Mouse (Mus musculus): ENCODE measurements at regions not wholly inside any gene's neighbourhood (a gene's known extent, or its start where the extent isn't known, plus 50 kb on each side); places are given as distances from the start of the nearest gene placed in this dataset.

- no peaks in the 10 kb centered on the region for H3K36me3 ChIP-seq (ENCODE audit: control insufficient read depth, insufficient read depth, low read length)
- no peaks in the 10 kb centered on the region for H3K4me1 ChIP-seq (ENCODE audit: control insufficient read depth, insufficient read depth, low read length)
- H3K4me3 ChIP-seq (ENCODE audit: control insufficient read depth, low read depth, low read length), result no peak overlapping the region
- no peaks in the 10 kb centered on the region for H3K27me3 ChIP-seq (ENCODE audit: control insufficient read depth, insufficient read depth, low read length)
- no peak overlapping the region for H3K27ac ChIP-seq (ENCODE audit: control insufficient read depth, insufficient read depth, low read depth, low read length)
- TF ChIP-seq POLR2A (IDR thresholded peaks at IDR 0.05; ENCODE audit: control insufficient read depth, low read depth, low read length) (no peak), CTCF (IDR thresholded peaks at IDR 0.05; ENCODE audit: control insufficient read depth, insufficient read depth, insufficient replicate concordance, low read depth, low read length) (no peak)
Measured at GRCm38 (mm10) chr8:87374044-87374443, 98.4 kb downstream of the Cbln1 start.

- Histone ChIP-seq H3K27ac (ENCODE audit: control insufficient read depth, insufficient read depth, low read depth, low read length) (no peak overlapping the region), H3K36me3 (ENCODE audit: control insufficient read depth, insufficient read depth, low read length) (no peaks in the 10 kb centered on the region), H3K4me1 (ENCODE audit: control insufficient read depth, insufficient read depth, low read length) (no peaks in the 10 kb centered on the region), H3K4me3 (ENCODE audit: control insufficient read depth, low read depth, low read length) (no peak overlapping the region), H3K27me3 (ENCODE audit: control insufficient read depth, insufficient read depth, low read length) (no peaks in the 10 kb centered on the region)
- no peak for TF ChIP-seq CTCF (IDR thresholded peaks at IDR 0.05; ENCODE audit: control insufficient read depth, insufficient read depth, insufficient replicate concordance, low read depth, low read length)
Measured at GRCm38 (mm10) chr8:87373535-87373934, 98.9 kb downstream of the Cbln1 start.

GRCm38 (mm10) chr8:87372061-87372460 is 100.3 kb downstream of the Cbln1 start:
- Histone ChIP-seq H3K27ac (ENCODE audit: control insufficient read depth, insufficient read depth, low read depth, low read length) (no peak overlapping the region), H3K27me3 (ENCODE audit: control insufficient read depth, insufficient read depth, low read length) (no peaks in the 10 kb centered on the region), H3K4me3 (ENCODE audit: control insufficient read depth, low read depth, low read length) (no peak overlapping the region), H3K36me3 (ENCODE audit: control insufficient read depth, insufficient read depth, low read length) (no peaks in the 10 kb centered on the region), H3K4me1 (ENCODE audit: control insufficient read depth, insufficient read depth, low read length) (no peaks in the 10 kb centered on the region)
- TF ChIP-seq POLR2A (IDR thresholded peaks at IDR 0.05; ENCODE audit: control insufficient read depth, low read depth, low read length), result no peak
- TF ChIP-seq CTCF (IDR thresholded peaks at IDR 0.05; ENCODE audit: control insufficient read depth, insufficient read depth, insufficient replicate concordance, low read depth, low read length), result no peak

GRCm38 (mm10) chr8:87370194-87370593 is 102.2 kb downstream of the Cbln1 start:
- no peak overlapping the region for H3K27ac ChIP-seq (ENCODE audit: control insufficient read depth, insufficient read depth, low read depth, low read length)
- no peaks in the 10 kb centered on the region for H3K36me3 ChIP-seq (ENCODE audit: control insufficient read depth, insufficient read depth, low read length)
- no peak for TF ChIP-seq CTCF (IDR thresholded peaks at IDR 0.05; ENCODE audit: control insufficient read depth, insufficient read depth, insufficient replicate concordance, low read depth, low read length)
- no peak for TF ChIP-seq POLR2A (IDR thresholded peaks at IDR 0.05; ENCODE audit: control insufficient read depth, low read depth, low read length)
- H3K4me1 ChIP-seq (ENCODE audit: control insufficient read depth, insufficient read depth, low read length), result no peaks in the 10 kb centered on the region
- no peak overlapping the region for H3K4me3 ChIP-seq (ENCODE audit: control insufficient read depth, low read depth, low read length)
- H3K27me3 ChIP-seq (ENCODE audit: control insufficient read depth, insufficient read depth, low read length), result no peaks in the 10 kb centered on the region

GRCm38 (mm10) chr8:87350471-87350870 is 121.9 kb downstream of the Cbln1 start:
- no peak for TF ChIP-seq POLR2A (IDR thresholded peaks at IDR 0.05; ENCODE audit: control insufficient read depth, low read depth, low read length)
- TF ChIP-seq CTCF (IDR thresholded peaks at IDR 0.05; ENCODE audit: control insufficient read depth, insufficient read depth, insufficient replicate concordance, low read depth, low read length), result no peak
- H3K27me3 ChIP-seq (ENCODE audit: control insufficient read depth, insufficient read depth, low read length), result no peaks in the 10 kb centered on the region
- no peak overlapping the region for H3K4me3 ChIP-seq (ENCODE audit: control insufficient read depth, low read depth, low read length)
- H3K4me1 ChIP-seq (ENCODE audit: control insufficient read depth, insufficient read depth, low read length), result no peaks in the 10 kb centered on the region
- H3K27ac ChIP-seq (ENCODE audit: control insufficient read depth, insufficient read depth, low read depth, low read length), result no peak overlapping the region
- no peaks in the 10 kb centered on the region for H3K36me3 ChIP-seq (ENCODE audit: control insufficient read depth, insufficient read depth, low read length)

- Histone ChIP-seq H3K27ac (ENCODE audit: control insufficient read depth, insufficient read depth, low read depth, low read length) (no peak overlapping the region), H3K36me3 (ENCODE audit: control insufficient read depth, insufficient read depth, low read length) (no peaks in the 10 kb centered on the region), H3K27me3 (ENCODE audit: control insufficient read depth, insufficient read depth, low read length) (no peaks in the 10 kb centered on the region), H3K4me1 (ENCODE audit: control insufficient read depth, insufficient read depth, low read length) (no peaks in the 10 kb centered on the region), H3K4me3 (ENCODE audit: control insufficient read depth, low read depth, low read length) (no peak overlapping the region)
- TF ChIP-seq POLR2A (IDR thresholded peaks at IDR 0.05; ENCODE audit: control insufficient read depth, low read depth, low read length), result no peak
- no peak for TF ChIP-seq CTCF (IDR thresholded peaks at IDR 0.05; ENCODE audit: control insufficient read depth, insufficient read depth, insufficient replicate concordance, low read depth, low read length)
Measured at GRCm38 (mm10) chr8:87349781-87350181, 122.6 kb downstream of the Cbln1 start.

GRCm38 (mm10) chr8:87329371-87329770 is 143.0 kb downstream of the Cbln1 start:
- Histone ChIP-seq H3K36me3 (ENCODE audit: control insufficient read depth, insufficient read depth, low read length) (no peaks in the 10 kb centered on the region), H3K4me3 (ENCODE audit: control insufficient read depth, low read depth, low read length) (no peak overlapping the region), H3K4me1 (ENCODE audit: control insufficient read depth, insufficient read depth, low read length) (no peaks in the 10 kb centered on the region), H3K27ac (ENCODE audit: control insufficient read depth, insufficient read depth, low read depth, low read length) (no peak overlapping the region), H3K27me3 (ENCODE audit: control insufficient read depth, insufficient read depth, low read length) (no peaks in the 10 kb centered on the region)
- TF ChIP-seq CTCF (IDR thresholded peaks at IDR 0.05; ENCODE audit: control insufficient read depth, insufficient read depth, insufficient replicate concordance, low read depth, low read length), result no peak
- TF ChIP-seq POLR2A (IDR thresholded peaks at IDR 0.05; ENCODE audit: control insufficient read depth, low read depth, low read length), result no peak

- Histone ChIP-seq H3K27ac (ENCODE audit: control insufficient read depth, insufficient read depth, low read depth, low read length) (no peak overlapping the region), H3K27me3 (ENCODE audit: control insufficient read depth, insufficient read depth, low read length) (no peaks in the 10 kb centered on the region), H3K4me1 (ENCODE audit: control insufficient read depth, insufficient read depth, low read length) (no peaks in the 10 kb centered on the region), H3K36me3 (ENCODE audit: control insufficient read depth, insufficient read depth, low read length) (no peaks in the 10 kb centered on the region), H3K4me3 (ENCODE audit: control insufficient read depth, low read depth, low read length) (no peak overlapping the region)
- TF ChIP-seq POLR2A (IDR thresholded peaks at IDR 0.05; ENCODE audit: control insufficient read depth, low read depth, low read length), result no peak
- no peak for TF ChIP-seq CTCF (IDR thresholded peaks at IDR 0.05; ENCODE audit: control insufficient read depth, insufficient read depth, insufficient replicate concordance, low read depth, low read length)
Measured at GRCm38 (mm10) chr8:87314570-87314969, 157.8 kb downstream of the Cbln1 start.
